Mouse (Mus musculus) cerebellum, adult 11 months (tissue): ENCODE measurements around the gene Pafah1b1.

Experiments used
- DNase-seq: peaks from one replicate; pipeline ENCODE4 v3.0.0; 2022

The Pafah1b1 gene

DNA sequence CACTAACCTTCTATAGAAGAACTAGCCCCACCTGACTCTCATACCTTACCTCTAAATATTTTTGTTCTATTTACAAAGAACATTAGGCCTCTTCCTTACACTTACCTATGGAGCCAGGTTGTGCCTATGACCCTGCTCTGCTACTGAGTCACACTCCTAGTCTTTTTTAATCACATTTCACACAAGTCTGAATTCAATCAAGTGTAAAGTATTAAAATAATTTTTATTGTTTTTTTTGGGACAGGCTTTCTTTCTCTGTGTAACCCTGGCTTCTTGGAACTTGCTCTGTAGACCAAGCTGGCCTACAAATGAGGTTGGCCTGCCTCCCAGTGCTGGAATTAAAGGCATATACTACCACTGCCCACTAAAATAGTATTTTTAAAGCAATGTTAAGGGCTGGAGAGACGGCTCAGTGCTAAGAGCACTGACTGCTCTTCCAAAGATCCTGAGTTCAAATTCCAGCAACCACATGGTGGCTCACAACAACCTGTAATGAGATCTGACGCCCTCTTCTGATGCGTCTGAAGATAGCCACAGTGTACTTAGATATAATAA is 8.4 kb downstream of the Pafah1b1 start:
- DNase-seq, result peak; percentile 19

DNA sequence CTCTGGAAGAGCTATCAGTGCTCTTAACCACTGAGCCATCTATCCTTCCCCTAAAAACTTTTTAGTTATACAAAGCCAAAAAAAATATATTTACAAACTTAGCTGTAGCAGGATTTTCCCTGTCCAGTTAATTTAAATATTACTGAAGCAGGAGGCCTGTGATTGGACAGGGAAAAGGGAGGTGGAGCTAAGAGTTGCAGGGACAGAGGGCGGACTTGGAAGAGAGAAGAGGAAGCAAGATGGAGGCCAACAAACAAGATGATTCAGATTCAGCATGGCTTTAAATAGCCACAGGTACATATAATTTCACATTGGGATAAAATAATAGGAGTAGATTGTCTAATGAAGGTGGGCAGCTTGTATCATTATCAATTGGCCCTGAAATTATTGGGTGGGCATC is 13.8 kb downstream of the Pafah1b1 start:
- no peak for DNase-seq

DNA sequence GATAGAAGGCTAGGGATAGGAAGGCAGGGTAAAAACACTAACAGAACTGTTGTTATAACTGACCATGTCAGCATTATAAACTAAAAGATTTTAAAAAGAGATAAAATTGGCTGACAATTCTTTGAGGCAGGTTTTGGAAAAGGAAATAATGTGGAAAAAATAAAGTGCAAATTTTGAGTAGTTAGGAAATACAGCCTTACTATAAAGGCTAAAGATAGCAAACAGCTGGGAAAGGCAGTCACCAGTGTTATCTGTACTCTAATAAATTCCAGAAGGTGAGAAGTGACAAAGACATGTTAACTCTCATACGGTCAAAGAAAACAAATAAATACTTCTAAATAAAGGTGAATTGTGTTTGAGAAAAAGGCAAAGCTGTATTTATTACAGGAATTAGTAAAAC is 15.7 kb downstream of the Pafah1b1 start:
- no peak for DNase-seq

DNA sequence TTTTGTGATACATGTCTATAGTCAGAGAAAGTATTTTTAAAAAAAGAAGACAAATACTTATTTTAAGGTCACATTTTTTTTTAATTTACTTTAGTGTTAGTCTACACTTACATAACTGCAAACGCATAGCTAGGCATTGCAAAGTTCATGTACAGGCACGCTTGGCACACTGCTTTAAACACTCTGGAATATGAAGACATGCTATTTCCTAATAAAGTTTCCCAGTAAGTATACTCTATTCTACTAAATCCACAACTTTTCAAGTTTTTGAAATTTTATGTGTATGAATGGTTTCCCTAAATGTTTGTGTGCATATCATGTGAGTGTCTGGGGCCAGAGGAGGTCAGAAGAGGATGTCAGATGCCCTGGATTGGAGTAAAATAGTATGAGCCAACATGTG is 20.4 kb downstream of the Pafah1b1 start:
- no peak for DNase-seq

DNA sequence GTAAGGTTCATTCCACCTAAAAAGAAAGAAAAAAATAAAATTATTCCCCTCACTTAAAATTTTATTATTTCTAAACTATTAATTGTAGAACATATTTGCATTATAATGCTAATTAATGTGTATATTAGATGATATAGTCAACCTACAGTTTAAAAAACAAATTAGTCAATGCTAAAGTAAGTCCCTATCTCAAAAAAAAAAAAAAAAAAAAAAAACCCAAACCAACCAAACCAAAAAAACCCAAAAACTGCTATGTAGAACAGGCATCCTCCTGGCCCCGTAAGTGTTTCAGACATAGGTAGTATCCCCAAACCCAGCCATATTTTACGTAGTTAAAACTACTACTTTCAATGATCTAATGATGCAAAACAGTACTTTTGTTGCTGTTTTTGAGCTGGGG is 25.0 kb downstream of the Pafah1b1 start:
- no peak for DNase-seq

DNA sequence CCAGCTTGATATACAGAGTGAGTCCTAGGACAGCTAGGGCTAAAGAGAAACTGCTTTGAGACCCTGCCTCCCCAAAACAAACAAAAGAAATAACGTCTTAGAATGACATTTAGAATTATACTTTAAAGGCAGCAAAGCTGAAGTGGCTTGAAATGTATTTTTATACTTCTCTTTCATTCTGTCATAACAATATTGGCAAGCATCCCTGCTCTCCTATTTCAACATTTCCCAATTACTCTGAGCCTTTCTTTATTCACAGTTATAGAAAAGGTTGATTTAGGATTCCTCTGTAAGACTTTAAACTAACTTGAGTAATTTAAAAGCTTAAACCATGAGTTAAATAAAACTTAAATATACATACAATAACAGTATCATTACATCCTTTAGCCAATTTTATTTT is 32.3 kb downstream of the Pafah1b1 start:
- DNase-seq, result no peak

DNA sequence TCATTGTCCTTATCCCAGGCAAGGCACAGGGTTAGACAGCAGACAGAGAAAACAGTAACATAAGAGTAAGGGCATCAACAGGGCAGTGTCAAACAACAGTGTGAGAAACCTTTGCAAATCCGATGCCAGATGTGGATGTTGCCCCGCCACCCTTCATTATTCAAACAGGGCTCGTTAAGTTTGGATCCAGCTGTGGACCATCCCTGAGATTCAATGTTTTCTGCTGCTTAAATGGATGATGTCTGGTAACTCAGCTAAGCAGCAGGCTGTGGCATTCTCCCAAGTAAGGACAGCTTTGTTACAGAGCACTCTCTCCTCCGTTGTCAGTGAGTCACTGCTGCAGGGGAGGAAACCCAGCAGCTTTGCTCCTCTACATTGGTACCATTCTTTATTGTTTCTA is 49.3 kb downstream of the Pafah1b1 start:
- DNase-seq, result no peak

DNA sequence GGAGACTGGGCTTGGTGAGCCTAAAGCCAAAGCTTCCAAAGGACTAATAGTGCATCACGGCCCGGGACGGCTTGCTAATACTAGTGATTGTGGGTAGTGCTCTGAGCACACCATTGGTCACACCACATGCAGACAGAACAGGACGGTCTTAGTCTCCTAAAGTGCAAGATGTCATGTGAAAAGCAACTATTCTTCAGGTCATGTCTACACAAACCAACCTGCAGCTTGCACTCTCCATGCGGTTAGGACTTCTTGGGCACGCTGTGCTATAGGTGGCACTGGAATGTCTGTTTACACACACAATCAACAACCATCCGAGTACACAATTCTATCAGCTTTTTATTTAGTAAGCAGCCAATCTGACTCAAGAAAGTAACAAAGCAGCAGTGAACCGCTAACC is 49.8 kb downstream of the Pafah1b1 start:
- DNase-seq, result no peak

DNA sequence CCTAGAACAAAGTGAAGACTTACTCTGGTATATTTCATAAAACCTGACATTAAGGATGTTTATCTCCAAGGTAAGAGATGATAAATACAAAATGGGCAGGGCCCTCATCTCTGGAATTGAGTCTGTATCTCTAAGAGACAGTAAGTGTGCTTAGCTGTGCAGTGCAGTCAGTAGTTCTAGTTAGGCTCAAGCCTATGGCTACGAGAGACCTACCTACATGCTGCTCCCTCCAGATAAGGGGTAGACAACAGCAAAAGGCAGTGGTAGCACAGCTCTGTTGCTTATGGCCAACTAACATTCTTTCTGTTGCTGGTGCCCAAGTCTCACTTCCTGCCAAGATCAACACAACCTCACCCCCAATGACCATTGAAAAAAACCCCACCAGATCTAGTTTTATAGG is 50.9 kb downstream of the Pafah1b1 start:
- no peak for DNase-seq

DNA sequence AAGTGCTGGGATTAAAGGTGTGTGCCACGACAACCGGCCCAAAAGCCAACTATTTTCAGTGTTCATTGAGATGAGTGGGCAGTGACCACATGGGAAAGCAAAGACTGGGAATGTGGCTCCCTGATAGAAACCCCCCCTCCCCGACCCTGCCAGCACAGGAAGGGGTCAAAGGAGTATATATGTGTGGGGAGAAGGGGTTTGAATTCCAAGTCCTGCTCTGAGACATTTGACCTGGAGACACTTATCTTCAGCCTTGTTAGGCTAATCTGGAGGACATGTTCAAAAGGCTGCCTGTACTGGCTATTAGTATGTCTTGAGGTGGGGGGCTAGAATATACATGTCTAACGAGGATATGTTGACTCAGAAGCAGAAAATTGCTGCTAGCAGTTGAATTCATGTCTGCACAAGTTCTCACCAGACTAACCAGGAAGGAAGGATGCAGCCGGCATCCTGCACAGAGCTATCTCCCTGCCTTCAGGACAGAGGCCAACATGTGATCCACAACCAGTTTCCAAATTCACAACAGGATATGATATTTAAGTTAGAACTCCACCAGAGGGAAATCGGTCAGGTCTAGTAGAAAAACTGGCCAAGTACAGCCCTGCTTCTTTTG is 51.5 kb downstream of the Pafah1b1 start:
- no peak for DNase-seq

DNA sequence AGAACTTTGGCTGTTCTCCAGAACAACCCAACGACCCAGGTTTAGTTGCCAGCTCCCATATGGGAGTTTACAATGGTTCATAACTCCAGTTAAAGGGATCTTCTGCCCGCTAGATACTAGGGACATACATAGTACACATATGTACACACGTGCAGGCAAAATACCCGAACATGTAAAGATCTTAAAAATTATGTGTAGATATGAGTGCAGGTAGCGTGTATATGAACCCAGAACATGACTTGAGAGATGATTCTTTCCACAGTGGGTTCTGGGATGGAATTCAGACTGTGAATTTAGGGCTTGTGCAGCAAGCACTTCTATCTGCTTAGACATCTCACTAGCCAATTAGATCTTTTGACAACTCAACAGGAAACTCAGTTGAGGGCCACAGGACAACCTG is 52.6 kb downstream of the Pafah1b1 start:
- no peak for DNase-seq

DNA sequence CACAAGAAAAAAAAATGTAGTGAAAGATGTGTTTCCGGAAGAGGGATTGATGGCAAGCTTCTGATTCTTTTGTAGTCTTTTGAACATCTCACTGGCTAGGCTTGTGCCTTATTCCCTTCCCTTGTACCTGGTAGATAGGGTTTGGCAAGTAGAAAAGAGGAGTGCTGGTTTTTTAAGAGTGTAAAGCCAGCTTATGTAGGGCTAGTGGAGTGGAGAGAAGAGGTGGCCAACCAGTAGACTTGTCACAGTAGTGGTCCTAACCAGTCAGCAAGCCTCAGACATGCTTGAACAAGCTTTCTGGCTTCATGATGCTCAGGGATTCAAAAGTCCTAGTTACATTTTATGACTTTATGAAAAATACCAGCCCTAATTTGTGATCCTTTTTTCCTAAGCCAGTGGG is 53.5 kb downstream of the Pafah1b1 start:
- DNase-seq, result no peak

DNA sequence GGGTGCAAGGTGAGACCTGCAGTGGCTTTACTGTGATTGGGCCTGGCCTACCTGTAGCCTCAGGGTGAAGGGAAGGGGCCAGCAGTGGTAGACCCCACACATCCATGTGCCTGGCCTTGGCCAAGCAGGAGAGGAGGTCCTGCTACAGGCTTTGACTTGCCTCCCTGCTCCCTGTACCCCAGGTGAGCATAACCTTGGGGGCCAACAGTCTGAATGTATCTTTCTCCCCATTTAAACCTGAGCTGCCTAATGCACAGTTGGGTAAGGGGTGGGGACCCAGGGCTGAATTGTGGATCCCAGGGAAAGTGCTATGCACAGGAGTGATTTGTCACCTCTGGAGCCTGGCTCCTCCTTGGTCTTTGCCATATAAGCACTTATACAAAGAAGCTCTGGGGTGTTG is 54.3 kb downstream of the Pafah1b1 start:
- DNase-seq, result no peak

DNA sequence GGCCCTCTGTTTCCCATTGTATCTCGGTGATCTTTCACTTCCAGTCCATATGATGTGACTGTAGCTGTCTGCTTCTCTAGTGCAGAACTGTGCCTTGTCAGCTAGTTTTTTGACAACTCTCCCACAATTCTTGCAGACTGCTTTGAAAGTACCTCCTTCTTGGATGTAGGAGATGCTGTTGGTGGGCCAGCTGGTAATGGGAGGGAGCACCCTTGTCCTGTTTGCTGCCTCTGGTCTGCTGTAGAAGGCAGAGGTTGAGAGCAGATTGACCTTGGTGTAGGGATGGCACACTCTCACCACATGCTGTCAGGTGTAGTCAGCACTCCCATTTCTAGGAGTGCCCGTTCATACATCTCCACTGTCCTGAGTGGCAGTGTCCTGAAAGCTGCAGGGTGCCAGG is 55.5 kb downstream of the Pafah1b1 start:
- no peak for DNase-seq

DNA sequence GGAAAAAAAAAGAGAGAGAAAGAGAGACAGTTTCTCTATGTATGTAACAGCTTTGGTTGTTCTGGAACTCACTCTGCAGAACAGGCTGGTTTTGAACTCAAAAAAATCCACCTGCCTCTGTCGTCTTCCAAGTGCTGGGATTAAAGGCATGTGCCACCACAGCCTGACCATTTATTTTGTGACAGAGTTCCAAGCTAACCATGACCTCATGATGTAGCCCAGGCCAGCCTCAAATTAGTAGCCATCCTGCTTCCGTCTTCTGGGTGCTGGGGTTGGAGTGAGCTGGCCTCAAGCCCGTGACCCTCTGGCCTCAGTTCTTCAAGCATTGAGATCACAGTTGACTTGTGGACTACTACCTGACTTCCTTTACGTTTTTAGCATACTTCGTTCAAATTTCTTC is 56.0 kb downstream of the Pafah1b1 start:
- DNase-seq, result no peak

DNA sequence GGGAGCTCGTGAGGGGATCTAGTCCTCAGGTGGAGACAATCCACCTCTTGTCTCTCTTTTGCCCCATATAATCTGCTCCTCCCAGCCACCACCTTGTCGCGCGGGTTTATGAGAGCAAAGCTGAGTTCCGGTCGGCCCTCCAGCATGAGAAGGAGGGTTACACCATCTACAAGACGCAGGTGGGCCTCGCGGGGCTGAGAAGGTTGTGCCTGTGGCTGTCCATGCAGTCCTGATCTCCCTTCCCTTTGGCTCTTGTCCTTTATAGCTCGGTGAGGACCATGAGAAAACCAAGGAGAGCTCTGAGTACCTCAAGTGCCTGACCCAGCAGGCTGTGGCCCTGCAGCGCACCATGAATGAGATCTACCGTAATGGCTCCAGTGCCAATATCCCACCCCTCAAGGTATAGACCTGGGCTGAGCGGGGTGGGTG is 56.9 kb downstream of the Pafah1b1 start:
- no peak for DNase-seq

DNA sequence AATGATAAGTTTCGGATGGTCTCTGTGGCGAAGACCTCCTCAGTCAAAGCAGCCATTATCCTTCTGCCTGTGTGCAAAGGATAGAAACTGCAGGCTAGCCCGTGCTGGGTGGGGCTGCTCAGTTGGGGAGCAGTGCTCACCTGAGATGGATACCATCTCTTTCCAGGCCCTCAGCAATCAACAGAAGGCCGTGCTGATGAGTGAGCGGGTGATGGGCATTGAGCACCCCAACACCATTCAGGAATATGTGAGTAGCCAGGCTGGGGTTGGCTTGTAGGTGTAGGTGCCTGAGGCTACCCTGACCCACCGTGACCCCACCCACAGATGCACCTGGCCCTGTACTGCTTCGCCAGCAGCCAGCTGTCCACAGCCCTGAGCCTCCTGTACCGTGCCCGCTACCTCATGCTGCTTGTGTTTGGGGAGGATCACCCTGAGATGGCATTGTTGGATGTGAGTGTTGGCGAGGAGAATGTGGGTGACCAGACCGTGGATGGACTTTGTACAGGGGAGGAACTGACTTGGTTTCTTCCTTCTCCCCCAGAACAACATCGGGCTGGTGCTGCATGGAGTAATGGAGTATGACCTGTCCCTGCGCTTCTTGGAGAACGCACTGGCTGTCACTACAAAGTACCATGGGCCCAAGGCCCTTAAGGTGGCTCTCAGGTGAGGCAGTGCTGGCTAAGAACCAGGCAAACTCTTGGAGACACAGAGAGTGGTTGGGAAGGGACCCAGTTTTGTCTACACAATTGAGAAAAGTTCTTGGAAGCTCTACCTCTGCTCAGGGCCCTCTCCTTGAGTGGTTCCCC is 57.5 kb downstream of the Pafah1b1 start:
- DNase-seq, result no peak

DNA sequence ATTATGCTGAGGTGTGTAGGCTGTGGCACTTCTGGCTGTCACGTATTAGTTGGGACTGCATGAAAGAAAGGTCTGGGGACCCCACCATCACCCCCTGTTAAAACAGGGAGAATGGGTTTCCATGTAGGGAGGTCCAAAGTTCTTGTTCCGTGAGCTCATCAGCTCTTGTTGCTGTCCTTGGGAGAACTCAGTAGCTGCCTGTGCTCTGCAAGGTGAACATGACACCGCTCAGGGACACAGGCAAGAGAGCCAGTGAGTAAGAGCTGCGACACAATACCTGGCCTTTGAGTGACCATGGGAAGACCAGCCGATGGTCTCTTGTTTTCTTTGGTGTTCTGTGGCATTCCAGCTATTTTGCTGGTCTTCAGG is 58.2 kb downstream of the Pafah1b1 start:
- DNase-seq, result no peak

DNA sequence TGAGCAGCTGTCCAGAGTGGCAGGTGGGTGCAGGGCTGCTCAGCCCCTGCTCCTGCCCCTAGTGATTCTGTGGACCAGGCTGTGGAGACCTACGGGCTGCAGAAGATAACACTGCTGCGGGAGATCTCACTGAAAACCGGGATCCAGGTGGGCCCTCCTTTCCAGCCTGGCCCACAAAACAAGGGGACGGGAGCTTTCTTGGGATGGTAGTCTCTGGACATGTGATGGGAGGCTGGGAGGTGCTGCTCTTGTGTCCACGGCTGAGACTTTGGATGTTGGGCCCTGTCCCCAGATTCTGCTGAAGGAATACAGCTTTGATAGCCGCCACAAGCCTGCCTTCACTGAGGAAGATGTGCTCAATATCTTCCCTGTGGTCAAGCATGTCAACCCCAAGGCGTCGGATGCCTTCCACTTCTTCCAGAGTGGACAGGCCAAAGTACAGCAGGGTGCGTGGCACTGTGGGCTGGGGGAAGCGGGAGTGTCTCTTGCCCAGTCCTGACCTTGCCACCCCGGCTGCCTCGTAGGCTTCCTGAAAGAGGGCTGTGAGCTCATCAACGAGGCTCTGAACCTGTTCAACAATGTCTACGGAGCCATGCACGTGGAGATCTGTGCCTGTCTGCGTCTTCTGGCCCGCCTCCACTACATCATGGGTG is 58.7 kb downstream of the Pafah1b1 start:
- DNase-seq, result no peak

DNA sequence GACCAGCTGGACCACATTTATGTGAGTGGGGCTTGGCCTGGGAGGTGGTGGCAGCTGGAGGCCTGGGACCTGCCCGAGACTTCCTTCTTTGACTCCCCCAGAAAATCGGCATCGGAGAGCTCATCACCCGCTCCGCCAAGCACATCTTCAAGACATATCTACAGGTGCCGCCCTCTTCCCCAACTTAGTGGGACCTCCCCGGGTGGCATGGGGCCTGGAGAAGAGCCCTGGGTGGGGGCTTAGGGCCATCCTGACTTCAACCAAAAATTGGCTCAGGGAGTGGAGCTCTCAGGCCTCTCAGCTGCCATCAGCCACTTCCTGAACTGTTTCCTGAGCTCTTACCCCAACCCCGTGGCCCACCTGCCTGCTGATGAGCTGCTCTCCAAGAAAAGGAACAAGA is 59.6 kb downstream of the Pafah1b1 start:
- DNase-seq, result no peak

DNA sequence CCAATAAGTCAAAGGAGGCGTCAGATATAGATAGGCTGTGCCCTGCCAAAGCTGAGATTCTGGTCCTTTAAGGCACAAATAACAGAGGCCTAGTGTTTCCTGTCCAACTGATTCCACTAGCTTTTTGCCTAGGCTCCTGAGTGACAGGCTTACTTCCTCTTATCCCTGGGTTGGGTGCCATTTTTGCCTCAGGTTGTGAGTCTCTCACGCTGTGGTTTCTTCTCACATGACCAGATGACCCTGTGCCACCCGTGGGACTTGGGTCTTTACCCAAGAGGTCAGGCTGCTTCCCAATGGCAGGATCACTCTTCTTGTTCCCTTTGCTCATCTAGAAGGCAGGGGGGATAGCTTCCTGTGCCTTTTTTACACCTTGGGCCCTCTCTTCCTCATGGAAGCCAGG is 60.2 kb downstream of the Pafah1b1 start:
- DNase-seq, result no peak

DNA sequence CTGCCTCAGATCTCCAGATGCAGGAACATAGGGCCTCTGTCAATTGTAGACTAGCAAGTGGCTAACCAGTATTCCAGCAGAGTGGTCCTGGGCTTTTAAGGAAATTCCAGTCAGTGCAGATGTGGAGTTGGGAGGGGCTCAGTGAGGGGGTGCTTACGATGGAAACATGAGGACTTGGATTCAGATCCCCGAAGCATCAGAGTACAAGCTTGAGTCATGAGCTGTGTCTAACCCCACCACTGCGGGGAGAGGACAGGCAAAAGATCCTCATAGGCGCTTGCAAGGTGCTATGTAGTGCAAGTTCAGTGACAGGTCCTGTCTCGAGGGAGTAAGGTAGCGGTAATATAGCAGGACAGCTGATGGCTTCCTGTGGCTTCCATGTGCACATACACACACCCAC is 62.2 kb downstream of the Pafah1b1 start:
- DNase-seq, result no peak

DNA sequence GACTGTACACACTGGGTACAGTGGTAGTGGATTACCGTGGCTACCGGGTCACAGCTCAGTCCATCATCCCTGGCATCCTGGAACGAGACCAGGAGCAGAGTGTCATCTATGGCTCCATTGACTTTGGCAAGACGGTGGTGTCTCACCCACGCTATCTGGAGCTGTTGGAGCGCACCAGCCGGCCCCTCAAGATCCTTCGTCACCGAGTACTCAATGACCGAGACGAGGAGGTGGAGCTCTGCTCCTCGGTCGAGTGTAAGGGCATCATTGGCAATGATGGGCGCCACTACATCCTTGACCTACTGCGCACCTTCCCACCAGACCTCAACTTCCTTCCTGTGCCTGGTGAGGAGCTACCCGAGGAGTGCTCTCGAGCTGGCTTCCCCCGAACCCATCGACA is 62.8 kb downstream of the Pafah1b1 start:
- no peak for DNase-seq

DNA sequence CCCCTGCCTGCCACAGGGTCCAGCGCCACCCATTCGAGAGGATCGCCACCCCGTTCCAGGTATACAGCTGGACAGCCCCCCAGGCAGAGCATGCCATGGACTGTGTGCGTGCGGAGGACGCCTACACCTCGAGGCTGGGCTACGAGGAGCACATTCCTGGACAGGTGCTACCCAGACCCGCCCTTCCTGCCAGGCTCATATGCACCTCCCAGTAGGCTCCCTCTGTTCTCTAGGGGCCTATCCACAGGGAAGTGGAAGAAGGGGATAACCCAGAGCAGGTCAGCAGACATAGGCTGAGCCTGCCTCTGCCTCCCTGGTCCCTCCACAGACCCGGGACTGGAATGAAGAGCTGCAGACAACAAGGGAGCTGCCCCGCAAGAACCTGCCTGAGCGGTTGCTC is 64.1 kb downstream of the Pafah1b1 start:
- DNase-seq, result no peak
